20 mouse cellular contexts compared by ENCODE assay signal in the genomic region with DNA sequence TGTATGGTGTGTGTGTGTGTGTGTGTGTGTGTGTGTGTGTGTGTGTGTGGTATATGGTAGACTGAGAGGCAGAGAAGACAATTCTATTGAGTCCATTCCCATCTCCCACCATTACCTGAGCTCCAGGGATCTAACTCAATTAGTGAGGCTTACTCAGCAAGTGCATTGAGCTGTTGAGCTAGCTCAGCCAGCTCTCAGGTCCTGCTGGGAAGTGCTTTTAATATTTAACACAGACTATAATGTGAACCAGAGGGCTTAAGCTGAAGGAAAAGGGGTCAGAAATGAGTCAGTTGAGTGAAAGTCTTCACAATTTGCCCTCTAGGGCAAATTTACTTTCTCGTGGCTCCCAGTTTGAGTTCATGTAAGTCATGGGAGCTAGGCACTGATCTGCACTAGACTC.
A peak's percentile ranks its signal among the peaks of the same experiment; 100 is the strongest.
DNase-seq lines count a peak whose midpoint lies in the region; ATAC-seq and TF ChIP-seq lines count a peak whose summit lies in the region.
"Had no signal": no experiment of that assay in that cellular context is flagged by ENCODE, and none has a peak within 500 bp of the region (broad histone marks: within the 10 kb centered on the region; RNA-seq: fewer than 3 reads in every experiment).

No protein-coding gene starts in this region.

- ATAC-seq in kidney, embryonic 15.5 days (replicated peaks; ENCODE audit: low FRiP score): no peak
- no peak for ATAC-seq in kidney, postnatal 0 days (replicated peaks; ENCODE audit: low FRiP score, low read depth)
- ATAC-seq in kidney, embryonic 14.5 days (ENCODE audit: low FRiP score, low TSS enrichment): no peak
- ATAC-seq in Patski: peak; percentile 54
- ATAC-seq: activated CD4-positive, CD25-positive, alpha-beta regulatory T cell, adult 4 months; forebrain, embryonic 13.5 days; forebrain, embryonic 15.5 days; forebrain, postnatal 0 days had no signal

- DNase-seq in kidney, postnatal 14 days: no peak
- no peak for DNase-seq in kidney, postnatal 0 days (ENCODE audit: low spot score)
- DNase-seq in Patski (ENCODE audit: low read depth, low spot score): no peak
- DNase-seq: adrenal gland, adult 8-10 months; adrenal gland, postnatal 14 days; adrenal gland, postnatal 36 days; B cell, adult 2 months; cerebellum, adult 11-12 months; cerebellum, adult 2 months; cerebellum, adult 9-10 months; cerebellum, postnatal 10 days; cerebellum, postnatal 25 days; forebrain, postnatal 0 days had no signal

- no peak overlapping the region for H3K4me3 ChIP-seq in kidney, embryonic 15.5 days (replicated peaks)
- H3K4me3 ChIP-seq in kidney, postnatal 0 days (replicated peaks; ENCODE audit: low read depth, low read length): no peak overlapping the region
- no peak overlapping the region for H3K4me3 ChIP-seq in kidney, embryonic 14.5 days (ENCODE audit: low read length)
- H3K4me3 ChIP-seq: embryonic facial prominence, embryonic 10.5 days; embryonic facial prominence, embryonic 12.5 days; forebrain, embryonic 13.5 days; forebrain, embryonic 15.5 days had no signal

- POLR2A ChIA-PET in Patski (lab: Charles Lee): no interaction called here

- peak overlapping the region; percentile 7; the same call in 1 of the 2 replicates for H3K27ac ChIP-seq in kidney, embryonic 15.5 days
- H3K27ac ChIP-seq in kidney, postnatal 0 days: 0 out of 2 replicates have a peak overlapping the region, but pooled peaks have one; percentile 16
- no peak overlapping the region for H3K27ac ChIP-seq in kidney, embryonic 14.5 days (ENCODE audit: low read depth, low read length)
- H3K27ac ChIP-seq: embryonic facial prominence, embryonic 10.5 days; embryonic facial prominence, embryonic 12.5 days; forebrain, embryonic 13.5 days; forebrain, embryonic 15.5 days had no signal

- no peak overlapping the region for H3K9ac ChIP-seq in kidney, embryonic 15.5 days
- H3K9ac ChIP-seq in kidney, postnatal 0 days (ENCODE audit: low read depth, low read length): no peak overlapping the region
- no peak overlapping the region for H3K9ac ChIP-seq in kidney, embryonic 14.5 days (ENCODE audit: low read depth, low read length)
- H3K9ac ChIP-seq: embryonic facial prominence, embryonic 12.5 days; forebrain, embryonic 13.5 days; forebrain, embryonic 15.5 days; forebrain, postnatal 0 days had no signal

- WGBS in kidney, embryonic 15.5 days: 49% methylated on average over 1 of the region's 1 CpGs
- WGBS in kidney, postnatal 0 days: 53% methylated on average over 1 of the region's 1 CpGs
- 58% methylated on average over 1 of the region's 1 CpGs for WGBS in kidney, embryonic 14.5 days

- H3K4me1 ChIP-seq in kidney, embryonic 15.5 days: no peaks in the 10 kb centered on the region
- no peaks in the 10 kb centered on the region for H3K4me1 ChIP-seq in kidney, postnatal 0 days (replicated peaks; ENCODE audit: insufficient read depth, low read length)
- H3K4me1 ChIP-seq in kidney, embryonic 14.5 days (ENCODE audit: control insufficient read depth, insufficient read depth, low read length): no peaks in the 10 kb centered on the region
- H3K4me1 ChIP-seq: embryonic facial prominence, embryonic 10.5 days; embryonic facial prominence, embryonic 12.5 days; forebrain, embryonic 13.5 days; forebrain, embryonic 15.5 days had no signal

- H3K4me2 ChIP-seq in kidney, embryonic 15.5 days: no peak overlapping the region
- no peak overlapping the region for H3K4me2 ChIP-seq in kidney, postnatal 0 days (ENCODE audit: low read length)
- H3K4me2 ChIP-seq in kidney, embryonic 14.5 days (replicated peaks; ENCODE audit: low read depth, low read length): no peak overlapping the region
- H3K4me2 ChIP-seq: embryonic facial prominence, embryonic 12.5 days; forebrain, embryonic 13.5 days; forebrain, embryonic 15.5 days had no signal

- no peak for TF ChIP-seq CTCF in kidney, postnatal 0 days (IDR thresholded peaks at IDR 0.05; ENCODE audit: low read depth)
- TF ChIP-seq CTCF in Patski (IDR thresholded peaks at IDR 0.05): peak; percentile 10

- H3K27me3 ChIP-seq in kidney, embryonic 15.5 days: no peaks in the 10 kb centered on the region
- H3K27me3 ChIP-seq in kidney, postnatal 0 days (ENCODE audit: insufficient read depth, low read length): no peaks in the 10 kb centered on the region
- H3K27me3 ChIP-seq in kidney, embryonic 14.5 days (ENCODE audit: control insufficient read depth, insufficient read depth, low read length): no peaks in the 10 kb centered on the region
- H3K27me3 ChIP-seq in Patski: no peaks in the 10 kb centered on the region
- H3K27me3 ChIP-seq: embryonic facial prominence, embryonic 12.5 days; forebrain, embryonic 13.5 days; forebrain, embryonic 15.5 days had no signal

- H3K9me3 ChIP-seq in kidney, embryonic 15.5 days (replicated peaks): no peaks in the 10 kb centered on the region
- no peaks in the 10 kb centered on the region for H3K9me3 ChIP-seq in kidney, postnatal 0 days (replicated peaks; ENCODE audit: low read length)
- no peaks in the 10 kb centered on the region for H3K9me3 ChIP-seq in kidney, embryonic 14.5 days (ENCODE audit: control insufficient read depth, low read length)
- H3K9me3 ChIP-seq: embryonic facial prominence, embryonic 10.5 days; forebrain, embryonic 15.5 days had no signal

- in situ Hi-C loops in Patski (cut with MboI; ENCODE audit: low pct_unique_long_range_greater_than_20kb): no loop called here

- no peaks in the 10 kb centered on the region for H3K36me3 ChIP-seq in kidney, embryonic 15.5 days
- H3K36me3 ChIP-seq in kidney, postnatal 0 days (ENCODE audit: insufficient read depth, low read length): no peaks in the 10 kb centered on the region
- H3K36me3 ChIP-seq in kidney, embryonic 14.5 days (ENCODE audit: control insufficient read depth, insufficient read depth, low read length): no peaks in the 10 kb centered on the region
- H3K36me3 ChIP-seq: embryonic facial prominence, embryonic 10.5 days; embryonic facial prominence, embryonic 12.5 days; forebrain, embryonic 15.5 days had no signal

- CTCF ChIA-PET in Patski (lab: Charles Lee): interaction anchor here (0.6 to 1.4 kb wide), 4 partner anchors 10 to 98 kb away, joined by 3 to 4 read pairs (median 3); no protein-coding TSS in a partner anchor
